Mouse (Mus musculus) cortical plate, adult 2 months (tissue): ENCODE measurements around the gene Ccdc152. TPM values are rescaled to one million over a fixed set of nuclear protein-coding genes. Genes with fewer than 3 reads are reported as not detected.

Source experiments
- H3K27ac ChIP-seq: fragments of 200-500 bp; 2 replicates; pipeline ENCODE4 v1.5.1; 2012; ENCODE audit warnings: low read length, control low read depth, inconsistent platforms; ENCODE audit not compliant: insufficient read depth
- H3K4me1 ChIP-seq: fragments of 200-500 bp; 2 replicates; pipeline ENCODE4 v1.6.1; 2011; ENCODE audit warnings: low read length; ENCODE audit not compliant: control insufficient read depth, insufficient read depth
- H3K4me3 ChIP-seq: fragments of 200-500 bp; 2 replicates; pipeline ENCODE4 v1.5.1; 2011; ENCODE audit warnings: mild to moderate bottlenecking, low read length, control low read depth; ENCODE audit not compliant: insufficient read depth
- CTCF ChIP-seq: fragments of 200-500 bp; IDR thresholded peaks from 2 replicates; pipeline ENCODE4 v1.5.1; 2011; ENCODE audit warnings: mild to moderate bottlenecking, control low read depth, low read length; ENCODE audit not compliant: insufficient read depth; ENCODE audit errors: extremely low read depth
- POLR2A ChIP-seq: fragments of 200-500 bp; IDR thresholded peaks from 2 replicates; pipeline ENCODE4 v1.6.1; 2011; ENCODE audit warnings: mild to moderate bottlenecking, low read length, control low read depth; ENCODE audit not compliant: insufficient read depth; ENCODE audit errors: extremely low read depth
- polyA plus RNA-seq: library from polyadenylated mRNA; depleted of rRNA; stranded (reverse); fragments of >200 nt; gene quantifications from 2 replicates; pipeline ENCODE4 v1.2.3, GENCODE M21; 2012; rRNA removed

Gene Ccdc152
- 1.4 TPM in 2 replicates for polyA plus RNA-seq

DNA sequence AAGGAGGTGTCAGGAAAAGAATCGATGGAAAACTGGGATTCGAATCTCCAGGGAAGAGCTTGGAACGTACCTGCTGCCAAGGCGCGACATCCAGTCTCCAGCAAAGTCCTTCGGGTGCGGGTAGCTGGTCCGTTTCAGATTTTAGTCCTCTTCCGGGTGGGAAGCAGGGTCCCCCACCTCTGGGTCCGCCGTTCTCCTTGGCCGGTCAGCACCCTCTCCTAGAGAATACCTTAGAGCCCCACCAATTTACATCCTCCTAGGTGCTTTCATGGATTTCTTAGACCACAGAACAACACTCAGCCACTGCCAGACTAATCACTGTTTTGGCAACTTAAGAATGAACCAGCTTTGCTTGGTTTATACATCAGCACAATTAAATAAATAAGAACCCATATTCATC lies at the start of gene Ccdc152:
Ccdc152 (minus strand) TSS at position 101 of the 400 bp plus-strand sequence.
- no peak within 1 kb of the TSS for H3K4me3 ChIP-seq
- TF ChIP-seq POLR2A (no peak), CTCF (no peak)
- no peaks in the 10 kb centered on the region for H3K4me1 ChIP-seq
- H3K27ac ChIP-seq, result no peak within 1 kb of the TSS

DNA sequence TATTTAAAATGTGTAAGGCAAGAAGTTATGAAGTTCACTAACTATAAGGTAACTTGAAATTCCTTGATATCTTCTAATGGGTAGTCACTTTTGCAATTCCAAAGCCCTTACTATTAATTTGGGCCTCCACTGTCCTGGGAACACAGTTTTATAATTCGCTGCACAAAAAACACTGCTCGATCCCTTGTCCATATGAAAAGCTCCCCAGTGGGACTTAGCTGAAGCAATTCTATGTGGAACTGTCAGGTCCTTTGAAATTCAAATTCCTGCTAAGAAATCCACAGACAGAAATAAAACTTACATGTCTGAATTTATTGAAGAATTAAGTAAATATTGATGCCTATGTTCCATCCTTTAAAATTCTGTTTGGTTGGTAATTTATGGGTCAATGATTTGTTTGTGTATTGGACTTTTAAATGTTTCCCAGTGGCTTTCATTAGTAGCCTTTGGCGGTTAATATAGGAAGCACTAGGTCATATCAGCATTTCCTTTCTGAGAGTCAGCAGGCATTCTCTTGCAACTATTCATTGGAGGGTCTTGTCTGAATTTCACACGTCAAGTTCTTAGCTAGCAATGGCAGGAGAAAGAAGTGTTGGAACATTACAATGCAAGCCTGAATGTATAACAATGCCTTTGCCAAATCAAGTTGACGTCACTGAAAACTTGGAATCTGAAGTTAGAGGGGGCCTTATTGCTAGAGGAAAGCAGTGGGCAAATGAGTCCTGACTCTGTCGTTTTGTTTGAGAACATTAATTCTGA lies 46.2 kb upstream of the Ccdc152 start:
- Histone ChIP-seq H3K4me3 (no peak overlapping the region), H3K27ac (no peak overlapping the region), H3K4me1 (peaks cover 2% of the 10 kb centered on the region; the same call in 1 of the 2 replicates)
- no peak for TF ChIP-seq POLR2A
- no peak for TF ChIP-seq CTCF

DNA sequence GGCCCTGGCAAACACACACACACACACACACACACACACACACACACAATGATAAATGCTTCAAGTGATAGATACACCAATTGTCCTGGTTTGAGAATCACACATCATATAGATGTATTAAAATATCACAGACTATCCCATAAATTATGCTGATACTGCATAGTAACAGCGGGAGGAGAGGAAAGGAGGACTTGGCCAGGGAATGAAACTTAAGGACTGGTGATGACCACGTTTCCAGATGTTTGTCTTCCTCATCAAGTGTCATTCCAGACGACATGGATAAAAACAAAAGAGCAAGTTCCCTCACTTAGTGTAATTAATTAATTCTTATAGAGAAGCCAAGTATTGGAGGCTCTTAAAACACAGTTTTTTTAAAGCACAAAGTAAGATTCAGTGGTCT lies 43.4 kb upstream of the Ccdc152 start:
- no peak for TF ChIP-seq CTCF
- H3K4me1 ChIP-seq, result peaks cover 2% of the 10 kb centered on the region; the same call in 1 of the 2 replicates
- no peak overlapping the region for H3K4me3 ChIP-seq
- no peak overlapping the region for H3K27ac ChIP-seq

DNA sequence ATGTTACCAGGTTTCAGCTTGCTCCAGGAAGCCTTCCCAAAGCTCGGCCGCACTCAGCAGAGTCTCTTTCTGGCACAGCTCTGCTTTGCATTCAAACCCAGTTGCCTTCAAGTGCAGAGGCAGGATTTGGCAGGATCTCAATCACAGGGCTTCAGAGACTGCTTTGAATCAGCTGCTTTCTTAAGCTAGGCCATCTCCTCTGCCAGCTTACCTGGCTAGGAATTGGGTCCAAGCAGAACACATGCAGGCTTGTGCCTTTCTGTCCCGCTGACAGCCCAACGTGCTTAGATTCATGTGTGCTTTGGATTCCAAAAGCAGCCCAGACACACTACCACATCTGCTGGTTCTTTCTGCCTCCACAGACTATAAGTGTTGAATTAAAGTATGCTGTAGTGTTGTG lies 41.2 kb upstream of the Ccdc152 start:
- Histone ChIP-seq H3K4me3 (no peak overlapping the region), H3K4me1 (peaks cover 2% of the 10 kb centered on the region; the same call in 1 of the 2 replicates), H3K27ac (no peak overlapping the region)
- no peak for TF ChIP-seq CTCF
- TF ChIP-seq POLR2A, result no peak

DNA sequence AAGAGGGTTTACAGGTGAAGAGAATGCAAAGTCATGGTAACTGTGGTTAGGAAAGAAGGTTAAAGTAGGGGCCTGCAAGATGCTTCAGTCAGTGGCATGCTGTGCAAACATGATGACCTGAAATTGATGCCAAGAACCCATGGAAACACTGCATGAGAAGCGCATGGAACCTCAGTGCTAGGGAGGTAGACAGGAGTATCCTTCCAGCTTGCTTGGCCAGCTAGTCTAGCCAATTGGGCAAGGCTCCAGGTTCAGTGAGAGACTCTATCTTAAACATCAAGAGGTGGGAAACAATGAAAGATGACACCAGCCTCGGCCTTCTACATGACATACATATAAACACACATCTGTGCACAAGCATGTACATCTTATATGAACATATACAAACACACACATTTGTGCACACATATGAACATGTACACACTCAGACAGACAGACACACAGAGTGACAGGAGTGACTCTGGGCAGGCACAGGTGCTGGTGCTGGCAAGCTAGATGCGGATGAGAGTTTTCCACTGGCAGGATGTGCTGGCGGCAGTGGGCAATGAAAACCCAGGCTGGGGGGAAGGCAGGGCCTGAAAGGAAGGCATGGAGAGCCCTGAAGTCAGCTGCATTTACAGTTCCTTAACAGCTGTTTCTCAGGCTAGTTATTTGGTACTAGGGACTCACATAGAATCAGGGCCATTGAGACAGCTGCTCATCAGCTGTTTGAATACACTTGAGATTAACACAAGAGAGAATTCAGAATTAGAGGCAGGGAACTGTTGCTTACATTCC lies 38.7 kb upstream of the Ccdc152 start:
- Histone ChIP-seq H3K27ac (no peak overlapping the region), H3K4me1 (peaks cover 2% of the 10 kb centered on the region; the same call in 1 of the 2 replicates), H3K4me3 (no peak overlapping the region)
- TF ChIP-seq POLR2A (no peak), CTCF (no peak)

DNA sequence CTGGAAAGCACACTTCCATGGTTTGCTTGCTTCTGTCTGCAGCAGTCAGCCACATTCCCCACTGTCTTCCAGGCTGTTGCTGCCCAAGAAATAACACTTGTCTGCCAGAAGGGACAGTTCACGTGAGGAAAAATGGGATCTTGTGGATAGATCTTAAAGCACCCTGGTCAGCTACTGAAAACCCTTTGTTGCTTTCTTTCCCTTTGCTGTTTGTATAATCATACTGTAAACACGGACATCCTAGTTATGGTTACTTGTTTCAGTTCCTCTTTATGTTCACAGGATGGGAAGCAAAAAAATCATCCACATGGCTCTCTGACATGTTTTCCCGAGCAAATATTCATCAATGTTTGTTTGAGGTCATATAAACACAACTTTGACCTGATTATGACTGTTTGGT lies 36.5 kb upstream of the Ccdc152 start:
- no peak overlapping the region for H3K27ac ChIP-seq
- no peaks in the 10 kb centered on the region for H3K4me1 ChIP-seq
- TF ChIP-seq CTCF, result no peak
- no peak for TF ChIP-seq POLR2A
- no peak overlapping the region for H3K4me3 ChIP-seq

DNA sequence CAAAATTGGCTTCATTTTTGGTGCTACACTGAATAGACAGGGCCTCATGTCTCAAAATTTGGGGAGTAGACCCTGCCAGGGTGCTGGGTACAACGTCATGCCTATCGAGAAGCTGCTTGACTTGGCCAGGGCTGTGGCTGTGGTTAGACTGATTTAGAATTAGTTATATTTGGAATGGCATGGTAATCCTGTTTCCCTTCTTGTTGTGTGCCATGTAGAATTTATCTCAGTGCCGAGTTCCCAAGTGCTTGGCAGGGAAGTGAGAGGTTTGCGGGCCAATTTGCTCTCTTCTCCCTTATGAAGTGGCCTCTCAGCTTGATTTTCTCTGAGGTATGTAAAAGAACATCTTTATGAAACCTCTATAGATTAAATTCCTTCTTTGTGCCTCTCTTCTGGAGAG lies 29.2 kb upstream of the Ccdc152 start:
- Histone ChIP-seq H3K4me3 (no peak overlapping the region), H3K27ac (no peak overlapping the region), H3K4me1 (no peaks in the 10 kb centered on the region)
- TF ChIP-seq CTCF (no peak), POLR2A (no peak)

DNA sequence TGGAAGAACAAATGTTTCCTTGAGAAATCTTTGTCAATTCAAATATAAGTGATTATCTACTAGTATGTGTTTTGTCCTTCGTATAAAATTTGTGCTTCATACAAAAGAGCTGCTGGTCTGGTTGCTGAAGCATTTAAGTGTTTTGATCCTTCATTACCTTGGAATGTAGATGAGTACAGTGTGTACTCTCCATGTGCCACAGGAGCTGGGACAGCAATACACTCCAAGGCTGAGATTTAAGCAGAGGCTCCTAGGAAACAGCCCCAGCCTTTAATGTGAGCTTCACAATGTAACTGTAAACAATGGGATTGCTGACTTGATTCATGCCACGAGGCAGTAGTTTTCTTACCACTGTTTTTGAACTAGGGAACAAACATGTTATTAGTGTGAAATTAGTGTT lies 28.5 kb upstream of the Ccdc152 start:
- no peak overlapping the region for H3K27ac ChIP-seq
- TF ChIP-seq CTCF, result no peak
- no peak for TF ChIP-seq POLR2A

DNA sequence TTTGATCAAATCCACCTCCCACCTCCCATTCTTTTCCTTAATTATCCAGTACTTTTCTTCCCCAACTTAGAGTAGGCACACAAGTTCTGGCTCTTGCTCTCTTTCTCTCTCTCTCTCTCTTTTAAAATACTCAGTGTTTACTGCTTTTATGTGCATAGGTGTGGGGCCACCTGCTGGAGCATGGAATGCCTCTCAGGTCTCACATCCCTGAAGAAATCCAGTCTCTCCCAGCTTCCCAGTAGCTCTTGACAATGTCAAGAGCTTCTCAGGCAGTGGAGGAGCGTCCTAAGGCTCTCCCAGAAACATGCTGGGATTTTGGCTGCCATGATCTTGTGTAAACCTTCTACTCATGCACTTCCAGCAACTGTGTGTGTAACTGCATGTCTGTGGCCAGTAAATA lies 27.0 kb upstream of the Ccdc152 start:
- TF ChIP-seq POLR2A (no peak), CTCF (no peak)
- H3K4me3 ChIP-seq, result no peak overlapping the region
- no peaks in the 10 kb centered on the region for H3K4me1 ChIP-seq
- no peak overlapping the region for H3K27ac ChIP-seq

More for the DNA sequence above, 28.5 kb upstream of the Ccdc152 start:
- Histone ChIP-seq H3K4me1 (no peaks in the 10 kb centered on the region), H3K4me3 (no peak overlapping the region)

DNA sequence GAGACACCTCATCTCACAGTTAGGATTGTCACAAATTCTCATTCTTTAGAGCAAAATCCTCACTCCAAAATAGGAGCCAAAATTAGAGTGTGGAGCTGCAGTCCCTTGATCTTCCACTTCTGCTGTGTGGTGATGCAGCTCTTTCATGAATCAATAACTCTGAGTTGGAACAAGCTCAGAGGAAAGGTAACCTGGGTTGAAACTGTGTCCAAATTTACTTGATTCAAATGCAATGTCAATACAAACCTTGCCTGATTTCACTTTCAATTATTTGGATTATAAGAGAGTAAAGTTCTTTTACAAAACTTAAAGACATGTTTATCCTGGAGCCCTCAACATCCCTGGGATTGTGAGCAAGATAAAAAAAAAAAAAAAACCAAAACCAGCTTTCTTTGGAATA lies 19.7 kb upstream of the Ccdc152 start:
- Histone ChIP-seq H3K4me1 (no peaks in the 10 kb centered on the region), H3K27ac (no peak overlapping the region), H3K4me3 (no peak overlapping the region)
- TF ChIP-seq POLR2A (no peak), CTCF (no peak)
